Mouse (Mus musculus) CH12F3 (cell line): ENCODE data around the gene Cntnap2.

ENCODE experiments used
- in situ Hi-C: fragments of 300-500 bp; cut with MboI; formaldehyde crosslinking; loops from 2 replicates; pipeline ENCODE4 v1.14.3; 2020; ENCODE audit warnings: low sequenced_read_pairs

Gene Cntnap2

DNA sequence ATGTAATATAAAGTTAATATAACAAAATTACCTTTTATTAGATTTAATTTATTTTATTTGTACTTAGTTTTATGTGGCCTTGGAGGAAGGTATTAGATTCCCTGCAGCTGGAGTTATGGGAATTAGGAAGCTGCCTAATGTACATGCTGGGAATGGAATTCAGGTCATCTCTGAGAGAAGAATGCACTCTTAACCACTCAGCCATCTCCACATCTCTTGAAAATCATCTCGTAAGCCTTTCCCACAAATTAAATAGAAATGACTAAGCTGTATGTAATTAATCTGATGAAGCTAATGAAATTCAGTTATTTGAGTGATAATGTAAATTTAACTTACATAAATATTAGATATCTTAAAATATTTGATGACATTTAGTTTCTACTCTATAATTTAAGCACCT is 826.3 kb downstream of the Cntnap2 start:
- in situ Hi-C loops: no loop called here

DNA sequence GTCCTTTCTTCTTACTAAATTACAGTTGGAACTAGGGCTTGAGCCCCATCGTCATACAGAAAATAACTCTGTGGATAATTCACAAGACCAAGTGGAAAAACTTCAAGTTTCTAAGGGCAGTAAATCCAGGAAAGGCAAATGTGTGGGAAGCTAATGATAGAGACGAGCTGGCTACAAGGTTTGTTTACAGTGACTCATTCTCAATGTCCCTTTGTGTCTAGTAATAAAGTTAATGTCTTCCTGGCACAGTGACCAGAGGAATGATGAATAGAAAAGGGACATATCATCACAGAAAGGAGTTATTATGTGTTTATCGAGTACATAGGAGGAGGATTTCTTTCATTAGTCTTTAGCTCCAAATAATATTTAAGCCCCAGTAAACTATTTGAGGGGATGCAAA is 828.7 kb downstream of the Cntnap2 start:
- in situ Hi-C loops: no loop called here

DNA sequence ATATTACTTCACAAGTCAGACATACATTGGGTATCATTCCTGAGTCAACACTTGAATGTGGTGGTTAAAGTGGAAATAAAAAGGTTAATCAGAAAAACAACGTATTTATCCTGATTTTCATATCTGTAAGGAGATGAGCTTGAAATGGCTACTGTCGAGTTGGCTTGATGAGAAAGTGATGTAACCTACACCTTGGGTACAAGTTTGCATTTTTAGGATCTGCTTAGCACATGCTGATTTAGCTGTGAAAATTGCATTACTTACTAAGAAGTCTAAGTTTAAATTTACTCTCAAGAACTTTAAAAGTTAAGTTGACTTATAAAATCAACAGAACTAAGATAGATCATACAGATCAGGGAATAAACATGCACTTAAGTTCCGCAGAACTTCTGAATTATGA is 879.1 kb downstream of the Cntnap2 start:
- in situ Hi-C loops: no loop called here

DNA sequence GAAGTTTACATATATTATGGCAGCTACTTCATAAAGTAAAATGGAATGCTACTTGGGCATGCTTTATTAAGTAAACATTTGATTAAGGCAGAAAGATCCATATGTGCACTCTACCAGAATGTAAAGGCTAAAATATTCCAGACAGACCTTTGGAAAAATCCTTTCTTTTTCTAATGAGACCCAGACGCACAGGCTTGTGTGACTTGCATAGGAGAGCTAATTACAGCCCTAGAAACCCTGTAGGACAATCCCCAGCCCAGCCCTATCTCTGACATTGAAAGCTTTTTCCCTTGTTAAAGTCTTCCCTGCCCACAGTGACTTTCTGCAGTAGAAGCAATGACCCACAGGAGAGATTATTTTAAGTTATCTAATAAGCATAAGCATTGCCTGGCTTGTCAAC is 879.6 kb downstream of the Cntnap2 start:
- in situ Hi-C loops: no loop called here

DNA sequence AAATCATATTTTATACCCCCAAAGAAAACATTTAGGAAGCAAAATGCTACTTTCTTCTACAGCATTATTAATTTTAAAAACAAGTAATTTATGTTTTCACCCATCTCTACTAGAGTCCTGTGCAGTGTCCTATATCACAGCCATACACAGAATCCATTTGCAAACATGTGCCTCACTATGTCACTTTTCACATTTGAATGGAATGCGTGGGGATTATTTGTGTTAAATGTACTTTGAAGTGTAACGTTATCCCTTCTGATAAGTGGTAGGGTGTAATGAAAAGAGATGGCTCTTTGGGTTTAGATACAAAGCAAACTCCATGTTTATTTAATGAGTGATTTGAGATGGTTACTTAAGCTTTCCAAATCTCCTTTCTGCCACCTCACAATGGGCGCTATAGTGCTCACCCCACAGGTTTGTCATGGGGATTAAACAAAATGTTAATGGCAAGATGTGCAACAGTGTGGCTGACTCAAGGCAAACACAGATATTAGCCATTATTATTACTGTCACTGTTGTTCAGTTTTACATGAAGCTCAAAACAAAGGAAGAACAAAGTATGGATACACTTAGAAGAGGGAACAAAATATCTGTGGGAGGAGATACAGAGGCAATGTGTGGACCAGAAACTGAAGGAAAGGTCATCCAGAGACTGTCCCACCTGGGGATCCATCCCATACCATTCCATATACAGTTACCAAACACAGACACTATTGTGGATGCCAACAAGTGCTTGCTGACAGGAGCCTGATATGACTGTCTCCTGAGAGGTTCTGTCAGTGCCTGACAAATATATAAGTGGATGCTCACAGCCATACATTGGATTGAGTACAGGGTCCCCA is 886.2 kb downstream of the Cntnap2 start:
- in situ Hi-C loops: no loop called here

DNA sequence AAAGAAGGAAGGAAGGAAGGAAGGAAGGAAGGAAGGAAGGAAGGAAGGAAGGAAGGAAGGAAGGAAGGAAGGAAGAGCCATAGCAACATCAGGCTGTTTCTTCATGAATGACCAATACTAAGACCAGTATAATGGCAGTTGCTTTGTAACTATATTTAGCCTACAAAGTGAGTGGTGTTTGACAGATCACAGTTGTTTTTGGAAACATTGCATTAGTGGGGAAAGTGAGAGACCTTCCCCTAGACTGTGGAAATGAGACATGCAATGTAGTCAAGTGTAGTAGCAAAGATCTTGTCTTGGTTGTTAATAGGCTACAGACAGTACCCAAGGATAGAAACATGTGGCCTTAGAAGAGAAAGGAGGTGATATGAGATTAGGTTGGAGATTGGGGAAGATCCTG is 895.6 kb downstream of the Cntnap2 start:
- in situ Hi-C loops: no loop called here

DNA sequence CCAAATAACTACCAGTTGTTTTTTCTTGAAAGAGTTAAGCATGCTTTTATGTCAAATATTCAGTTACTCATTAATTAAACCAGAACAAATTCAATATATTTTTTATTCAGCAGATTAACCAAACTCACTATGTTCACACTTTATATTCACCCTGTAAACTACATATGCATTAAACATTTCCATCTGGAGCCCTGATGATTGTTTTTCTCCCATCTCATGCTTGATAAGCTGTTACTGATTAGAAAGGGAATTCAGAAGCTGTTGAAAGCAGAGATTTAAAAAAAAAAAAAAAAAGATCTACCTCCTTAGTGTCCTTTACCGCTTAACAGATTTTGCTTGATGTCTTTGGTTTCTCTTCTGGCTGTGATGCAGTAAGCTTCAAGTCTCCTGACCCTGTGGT is 905.3 kb downstream of the Cntnap2 start:
- in situ Hi-C loops: no loop called here

DNA sequence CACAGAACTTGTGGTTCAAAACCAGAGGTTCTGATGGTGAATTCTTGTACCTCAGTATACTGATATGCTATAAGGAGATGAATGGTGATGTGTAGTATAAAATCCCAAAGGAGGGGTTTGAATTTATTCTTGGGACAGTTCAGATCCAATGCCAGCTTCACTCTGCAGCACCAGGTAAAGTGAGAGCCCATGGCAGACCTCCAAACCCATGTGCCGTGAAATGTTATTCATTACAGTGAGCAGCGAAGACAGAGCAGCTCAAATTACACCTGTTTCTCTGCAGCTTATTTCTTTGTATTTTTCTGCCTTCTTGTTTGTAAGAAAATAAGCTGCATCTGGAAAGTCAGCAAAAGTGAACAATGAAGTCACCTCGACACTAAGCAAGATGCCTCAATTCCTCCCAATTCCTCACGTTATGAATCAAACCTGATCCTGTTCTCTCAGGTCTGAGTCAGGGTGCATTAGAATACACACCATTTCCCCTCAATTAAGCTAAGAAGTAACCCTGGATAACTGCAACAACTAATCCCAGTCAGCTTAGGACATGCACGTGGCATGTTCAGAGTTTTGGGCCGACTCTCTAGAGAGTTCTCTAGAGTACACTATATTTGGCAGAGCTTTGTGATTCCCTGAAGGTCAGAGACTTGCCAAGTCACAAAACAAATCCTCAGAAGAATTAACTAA is 915.5 kb downstream of the Cntnap2 start:
- in situ Hi-C loops: no loop called here

DNA sequence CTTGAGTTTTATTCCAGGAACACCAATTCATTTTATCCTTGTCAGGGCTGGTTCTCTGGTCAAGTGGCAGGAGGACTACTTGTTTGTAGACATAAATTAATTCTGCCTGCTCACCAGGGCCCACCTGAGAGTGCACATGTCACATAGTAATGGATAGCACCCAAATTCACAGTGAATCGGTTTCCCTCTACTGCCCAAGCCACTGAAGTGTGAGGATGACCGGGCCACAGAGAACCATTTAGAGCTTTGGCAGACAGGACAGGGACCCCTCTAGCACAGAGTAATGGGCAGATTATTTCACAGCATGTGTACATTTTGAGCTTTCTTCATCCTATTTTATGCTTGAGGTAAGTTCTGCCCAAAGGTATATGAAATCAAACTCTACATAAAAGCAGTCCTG is 920.0 kb downstream of the Cntnap2 start:
- in situ Hi-C loops: no loop called here

DNA sequence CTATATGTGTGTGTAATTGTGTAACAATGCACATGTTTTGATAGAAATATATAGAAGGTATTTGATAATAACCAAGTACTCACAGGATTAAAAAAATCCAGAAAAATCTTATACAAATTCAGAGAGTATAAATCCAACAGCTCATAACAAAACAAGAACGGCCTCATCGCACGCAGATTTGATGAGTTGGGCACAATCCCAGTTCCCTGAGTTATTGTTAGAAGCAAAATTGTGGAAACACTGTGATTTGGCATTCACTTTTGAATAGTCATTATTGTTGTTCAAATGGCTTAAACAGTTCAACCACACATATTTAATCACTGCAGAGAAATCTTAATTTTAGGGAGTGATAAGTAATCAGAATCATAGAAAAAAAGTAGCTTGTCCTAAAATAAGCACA is 928.9 kb downstream of the Cntnap2 start:
- in situ Hi-C loops: no loop called here

DNA sequence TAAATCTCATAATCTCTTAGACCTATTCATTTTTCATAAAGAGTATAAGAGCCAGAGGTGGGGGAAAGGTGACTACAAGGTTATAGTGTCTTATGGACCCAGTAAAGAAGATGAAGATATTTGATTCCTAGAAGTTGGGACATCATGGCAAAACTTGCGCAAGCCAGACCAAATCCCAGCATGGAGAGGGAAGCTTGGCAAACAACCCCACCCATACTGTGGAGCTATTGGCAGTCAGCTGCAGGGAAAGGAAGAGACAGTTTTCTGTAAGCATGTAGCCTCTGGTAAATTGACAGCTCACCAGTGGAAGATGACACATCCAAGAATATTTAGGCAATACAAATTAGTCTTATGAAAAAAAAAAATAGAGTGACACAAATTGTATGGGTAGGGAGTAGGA is 931.9 kb downstream of the Cntnap2 start:
- in situ Hi-C loops: no loop called here

DNA sequence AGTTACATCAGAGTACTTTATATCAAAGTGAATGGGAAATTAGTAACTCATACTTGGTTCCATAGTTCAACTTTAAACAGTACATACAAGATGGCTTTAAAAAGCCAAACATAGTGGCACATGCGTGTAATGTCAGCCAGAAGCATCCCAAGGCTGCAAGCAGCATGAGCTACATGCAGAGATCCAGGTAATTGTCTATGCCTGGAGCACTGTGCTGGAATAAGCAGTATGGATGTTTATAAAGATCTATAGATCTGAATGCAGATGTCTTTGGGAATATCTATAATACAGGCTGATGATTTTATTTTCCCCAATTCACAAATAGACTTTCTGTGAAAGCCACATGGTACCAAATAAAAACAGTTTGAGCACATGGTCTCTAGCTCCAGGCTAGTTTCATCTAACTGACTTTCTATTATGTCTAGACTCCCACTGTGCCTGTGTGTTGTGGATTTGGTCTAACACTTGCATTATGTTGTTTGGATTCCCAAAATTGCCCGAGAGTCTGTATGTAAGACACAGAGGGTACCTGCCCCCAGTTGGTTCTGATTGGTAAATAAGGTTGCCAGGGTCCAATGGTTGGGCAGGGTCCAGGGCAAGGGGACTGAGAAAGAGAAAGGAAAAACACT is 963.5 kb downstream of the Cntnap2 start:
- in situ Hi-C loops: no loop called here

DNA sequence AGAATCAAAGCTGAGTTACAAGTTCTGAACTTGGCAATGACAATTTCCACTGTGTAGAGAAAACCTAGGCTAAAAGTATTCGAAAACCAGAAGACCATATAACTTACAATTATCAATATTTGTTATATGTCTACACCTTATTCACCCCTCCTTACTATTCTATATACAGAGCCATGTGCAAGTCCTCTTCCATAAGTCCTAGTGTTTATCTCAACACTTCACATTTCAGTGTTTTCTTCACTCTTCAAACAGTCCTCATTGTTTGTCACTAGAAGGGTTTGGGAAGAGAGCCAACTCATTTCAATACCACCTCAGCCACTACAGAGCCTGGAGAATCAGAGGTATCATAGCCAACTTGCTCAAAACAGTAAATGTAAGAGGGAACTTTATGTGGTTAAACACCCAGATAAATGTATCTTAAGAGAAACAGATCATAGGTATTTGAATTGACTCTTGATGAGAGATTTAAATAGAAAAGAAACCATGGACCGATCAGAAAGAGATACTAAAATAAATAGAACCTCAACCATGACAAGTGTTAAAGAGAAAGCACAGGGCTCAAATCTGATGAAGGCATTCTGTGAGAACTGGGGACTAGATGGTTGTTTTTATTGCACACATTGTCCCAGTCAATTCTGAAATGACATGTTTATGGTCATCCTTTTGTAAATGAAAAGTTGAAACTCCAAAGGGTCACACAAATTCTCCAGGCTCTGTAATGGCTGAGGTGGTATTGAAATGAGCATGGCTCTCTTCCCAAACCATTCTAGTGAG is 972.9 kb downstream of the Cntnap2 start:
- in situ Hi-C loops: no loop called here

DNA sequence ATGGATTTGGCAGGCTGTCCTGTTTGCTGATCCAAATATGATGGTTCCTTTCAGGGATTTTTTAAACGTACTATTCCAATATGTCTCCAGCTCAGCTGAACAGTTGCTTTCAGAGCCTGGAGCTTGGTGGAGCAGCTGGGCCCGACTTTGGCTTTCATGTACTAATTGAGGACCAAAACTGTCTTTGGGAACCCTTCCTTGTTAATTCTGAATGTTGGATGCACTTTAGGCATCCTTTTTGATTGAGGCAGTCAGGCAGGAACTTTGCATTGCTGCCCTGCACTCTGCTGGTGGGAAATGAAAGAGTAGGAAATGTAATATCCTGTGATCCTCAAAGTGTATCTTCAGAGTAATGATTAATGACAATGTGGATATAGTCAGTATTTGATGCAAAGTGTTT is 974.0 kb downstream of the Cntnap2 start:
- in situ Hi-C loops: no loop called here

DNA sequence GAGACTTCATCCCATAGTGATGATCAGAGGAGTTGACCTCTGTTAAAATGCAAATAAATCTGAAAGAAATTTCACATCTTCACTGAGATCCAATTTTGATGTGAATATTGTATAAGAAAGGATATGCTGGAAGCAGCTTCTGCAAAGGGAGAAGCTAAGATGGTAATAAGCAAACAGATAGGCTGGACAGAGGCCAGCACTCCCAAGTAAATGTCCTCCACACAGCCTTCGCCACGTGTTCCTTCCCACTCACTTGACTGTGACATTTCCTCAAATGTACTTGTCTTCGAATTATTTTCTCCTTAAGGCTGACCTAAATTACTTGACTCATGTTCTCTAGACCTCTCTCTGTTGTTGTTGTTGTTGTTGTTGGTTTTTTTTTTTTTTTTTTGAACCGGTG is 981.5 kb downstream of the Cntnap2 start:
- in situ Hi-C loops: no loop called here

DNA sequence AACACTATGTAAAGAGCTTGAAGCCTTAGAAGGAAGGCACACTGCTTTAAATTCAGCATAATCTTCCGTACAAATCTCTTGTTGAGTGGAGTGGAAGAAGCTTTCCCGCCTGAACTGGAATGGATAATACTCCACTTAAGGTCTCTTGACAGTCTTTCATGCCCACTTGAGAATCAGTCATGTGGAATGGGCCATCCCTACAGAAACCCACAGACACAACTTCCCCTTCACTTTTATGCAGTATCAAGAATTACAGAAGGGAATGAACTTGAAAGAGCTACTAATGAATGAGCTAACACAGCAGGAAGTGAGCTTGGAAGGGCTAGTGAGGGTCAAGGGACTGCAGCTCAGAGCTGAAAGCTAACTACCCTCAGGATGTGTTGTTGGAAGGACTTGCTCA is 1021.1 kb downstream of the Cntnap2 start:
- in situ Hi-C loops: no loop called here

DNA sequence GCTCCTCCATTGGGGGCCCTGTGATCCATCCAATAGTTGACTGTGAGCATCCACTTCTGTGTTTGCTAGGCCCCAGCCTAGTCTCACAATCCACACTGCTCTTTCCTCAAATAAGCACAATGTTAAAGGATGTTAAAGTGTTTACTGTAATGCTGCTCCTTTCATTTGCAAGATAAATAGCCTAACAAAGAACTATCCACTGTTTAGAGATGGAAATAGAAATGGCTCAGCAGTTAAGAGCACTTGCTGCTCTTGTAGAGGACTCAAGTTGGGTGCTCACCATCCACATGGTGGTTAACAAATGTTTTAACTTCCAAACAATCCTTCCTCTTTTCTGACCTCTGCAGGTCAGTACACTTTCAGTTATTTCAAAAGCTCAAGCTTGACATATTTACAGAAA is 1022.3 kb downstream of the Cntnap2 start:
- in situ Hi-C loops: no loop called here

DNA sequence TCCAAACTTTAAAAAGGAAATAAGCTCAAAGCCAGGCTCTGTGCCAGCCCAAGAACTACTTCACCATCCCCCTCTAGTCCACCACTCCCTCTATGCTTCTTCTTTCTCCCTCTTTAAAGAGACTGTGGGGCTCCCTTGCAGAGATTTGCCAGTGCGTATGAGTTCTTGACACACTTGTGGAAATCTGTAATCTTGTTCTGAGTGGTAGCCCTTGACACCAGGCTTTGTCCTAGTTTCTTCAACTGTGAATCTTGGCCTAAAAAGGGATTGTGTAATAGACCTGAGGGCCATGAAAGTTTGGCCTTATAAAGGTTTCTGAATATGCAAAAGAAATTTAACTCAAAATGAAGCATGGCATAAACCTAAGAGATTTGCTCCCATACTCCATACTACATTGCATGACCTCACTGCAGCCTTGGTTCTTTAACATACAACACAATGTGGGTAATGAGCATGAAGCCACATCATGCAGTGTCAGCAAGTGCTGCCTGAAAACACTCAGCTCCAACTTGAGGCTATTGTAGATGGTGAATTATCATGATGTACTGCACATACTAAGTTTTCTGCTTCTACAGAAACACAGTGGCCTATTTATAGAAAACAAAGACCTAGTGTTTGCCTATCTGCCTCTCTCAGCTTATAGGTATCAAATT is 1084.2 kb downstream of the Cntnap2 start:
- in situ Hi-C loops: no loop called here

DNA sequence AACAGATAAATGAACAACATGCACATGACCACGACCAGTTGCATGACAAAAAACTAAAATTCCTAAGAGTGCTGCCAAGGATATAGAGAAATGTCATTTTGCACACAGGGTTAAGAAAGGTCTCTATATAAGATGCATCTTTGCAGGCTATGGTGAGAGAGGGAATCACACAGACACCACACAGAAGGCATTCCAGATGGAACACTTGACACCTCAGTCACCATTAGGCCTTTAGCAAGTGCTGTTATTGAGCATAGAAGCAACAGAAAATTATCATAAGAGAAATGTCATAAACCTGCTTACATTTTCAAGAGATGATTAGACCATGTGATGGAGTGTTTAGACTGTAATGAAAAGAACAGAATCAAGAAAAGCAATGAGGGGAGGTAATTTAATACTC is 1107.7 kb downstream of the Cntnap2 start:
- in situ Hi-C loops: no loop called here

DNA sequence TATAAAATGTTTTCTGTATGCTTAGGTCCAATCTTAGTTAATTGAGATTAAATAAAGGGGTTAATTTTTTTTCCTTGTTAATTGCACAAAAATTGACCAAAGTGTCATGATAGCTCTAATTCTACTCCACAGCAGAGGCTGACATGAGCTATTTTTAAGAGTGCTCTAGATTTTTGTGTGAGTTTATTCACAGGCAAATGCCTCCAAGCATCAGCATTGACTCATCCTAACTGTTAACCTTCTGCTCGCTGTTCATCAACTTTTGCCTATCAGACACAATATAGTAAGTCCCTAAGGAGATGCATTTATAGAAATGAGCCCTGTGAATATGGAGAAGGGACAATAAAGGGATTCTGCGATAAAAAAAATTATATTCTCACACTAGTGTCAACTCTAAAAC is 1138.1 kb downstream of the Cntnap2 start:
- in situ Hi-C loops: no loop called here

DNA sequence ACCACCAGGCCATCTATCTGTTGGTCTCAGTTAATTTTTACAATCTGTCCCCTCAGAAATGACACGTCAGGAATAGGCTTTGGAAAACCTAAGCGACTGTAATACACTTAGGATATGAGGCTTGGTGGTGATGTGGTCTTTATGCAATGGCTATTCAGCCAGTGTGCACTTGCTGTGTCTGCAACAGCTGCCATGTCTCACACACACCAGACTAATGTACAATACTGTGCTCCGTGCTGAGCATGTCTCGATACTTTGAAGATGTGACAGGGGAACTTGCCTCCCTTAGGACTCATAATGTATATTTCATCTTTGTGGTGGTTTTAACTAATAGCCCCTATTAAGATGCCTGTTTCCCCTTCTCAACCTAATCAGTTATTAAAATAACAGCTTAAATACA is 1142.7 kb downstream of the Cntnap2 start:
- in situ Hi-C loops: no loop called here
